Mouse (Mus musculus): ENCODE measurements around the gene Xbp1. TPM values are rescaled to one million over a fixed set of nuclear protein-coding genes. Genes with fewer than 3 reads are reported as not detected.

Gene Xbp1
- polyA plus RNA-seq, 1 experiment: 52.1 TPM

- 57% methylated on average over 10 of the region's 10 CpGs for WGBS
- no peaks in the 10 kb centered on the region; the same call in 1 of the 2 replicates for H3K4me1 ChIP-seq (ENCODE audit: control insufficient read depth, insufficient read depth, low read length)
- TF ChIP-seq POLR2A (IDR thresholded peaks at IDR 0.05; ENCODE audit: borderline replicate concordance, control insufficient read depth, low read depth, low read length): no peak
- TF ChIP-seq CTCF (IDR thresholded peaks at IDR 0.05; ENCODE audit: control insufficient read depth, insufficient read depth, low read length): no peak
- H3K4me3 ChIP-seq (replicated peaks; ENCODE audit: control insufficient read depth, low read depth, low read length): no peak overlapping the region
- peak overlapping the region; percentile 27; the same call in 1 of the 2 replicates for H3K27ac ChIP-seq (ENCODE audit: control insufficient read depth, insufficient read depth, low read depth, low read length, poor library complexity)
These were observed 29.3 kb upstream of the Xbp1 start for GRCm38 (mm10) chr11:5490989-5491656.

GRCm38 (mm10) chr11:5491912-5492311 is 28.5 kb upstream of the Xbp1 start:
- Histone ChIP-seq H3K4me3 (replicated peaks; ENCODE audit: control insufficient read depth, low read depth, low read length) (no peak overlapping the region), H3K4me1 (ENCODE audit: control insufficient read depth, insufficient read depth, low read length) (no peaks in the 10 kb centered on the region; the same call in 1 of the 2 replicates), H3K27ac (ENCODE audit: control insufficient read depth, insufficient read depth, low read depth, low read length, poor library complexity) (no peak overlapping the region)
- TF ChIP-seq POLR2A (IDR thresholded peaks at IDR 0.05; ENCODE audit: borderline replicate concordance, control insufficient read depth, low read depth, low read length) (no peak), CTCF (IDR thresholded peaks at IDR 0.05; ENCODE audit: control insufficient read depth, insufficient read depth, low read length) (no peak)
- WGBS: 70% methylated on average over 7 of the region's 7 CpGs

GRCm38 (mm10) chr11:5493869-5494268 is 26.6 kb upstream of the Xbp1 start:
- TF ChIP-seq POLR2A (IDR thresholded peaks at IDR 0.05; ENCODE audit: borderline replicate concordance, control insufficient read depth, low read depth, low read length): no peak
- no peak for TF ChIP-seq CTCF (IDR thresholded peaks at IDR 0.05; ENCODE audit: control insufficient read depth, insufficient read depth, low read length)
- WGBS: 75% methylated on average over 2 of the region's 2 CpGs
- peaks cover under 1% of the 10 kb centered on the region; the same call in 1 of the 2 replicates for H3K4me1 ChIP-seq (ENCODE audit: control insufficient read depth, insufficient read depth, low read length)
- no peak overlapping the region for H3K4me3 ChIP-seq (replicated peaks; ENCODE audit: control insufficient read depth, low read depth, low read length)
- H3K27ac ChIP-seq (ENCODE audit: control insufficient read depth, insufficient read depth, low read depth, low read length, poor library complexity): no peak overlapping the region

GRCm38 (mm10) chr11:5495286-5495832 is 25.1 kb upstream of the Xbp1 start:
- WGBS: 87% methylated on average over 12 of the region's 12 CpGs
- TF ChIP-seq CTCF (IDR thresholded peaks at IDR 0.05; ENCODE audit: control insufficient read depth, insufficient read depth, low read length): no peak
- no peak for TF ChIP-seq POLR2A (IDR thresholded peaks at IDR 0.05; ENCODE audit: borderline replicate concordance, control insufficient read depth, low read depth, low read length)
- H3K4me1 ChIP-seq (ENCODE audit: control insufficient read depth, insufficient read depth, low read length): peaks cover 3% of the 10 kb centered on the region
- H3K4me3 ChIP-seq (replicated peaks; ENCODE audit: control insufficient read depth, low read depth, low read length): no peak overlapping the region
- H3K27ac ChIP-seq (ENCODE audit: control insufficient read depth, insufficient read depth, low read depth, low read length, poor library complexity): no peak overlapping the region

GRCm38 (mm10) chr11:5495906-5496305 is 24.6 kb upstream of the Xbp1 start:
- no peak overlapping the region for H3K27ac ChIP-seq (ENCODE audit: control insufficient read depth, insufficient read depth, low read depth, low read length, poor library complexity)
- WGBS: 86% methylated on average over 5 of the region's 5 CpGs
- no peak overlapping the region for H3K4me3 ChIP-seq (replicated peaks; ENCODE audit: control insufficient read depth, low read depth, low read length)
- peaks cover 6% of the 10 kb centered on the region for H3K4me1 ChIP-seq (ENCODE audit: control insufficient read depth, insufficient read depth, low read length)
- TF ChIP-seq POLR2A (IDR thresholded peaks at IDR 0.05; ENCODE audit: borderline replicate concordance, control insufficient read depth, low read depth, low read length) (no peak), CTCF (IDR thresholded peaks at IDR 0.05; ENCODE audit: control insufficient read depth, insufficient read depth, low read length) (no peak)

GRCm38 (mm10) chr11:5496559-5497248 is 23.8 kb upstream of the Xbp1 start:
- WGBS: 89% methylated on average over 13 of the region's 13 CpGs
- no peak overlapping the region for H3K27ac ChIP-seq (ENCODE audit: control insufficient read depth, insufficient read depth, low read depth, low read length, poor library complexity)
- H3K4me1 ChIP-seq (ENCODE audit: control insufficient read depth, insufficient read depth, low read length): peaks cover 6% of the 10 kb centered on the region
- TF ChIP-seq POLR2A (IDR thresholded peaks at IDR 0.05; ENCODE audit: borderline replicate concordance, control insufficient read depth, low read depth, low read length): no peak
- 0 out of 2 replicates have a peak, but pooled peaks have one; percentile 19 for TF ChIP-seq CTCF (IDR thresholded peaks at IDR 0.05; ENCODE audit: control insufficient read depth, insufficient read depth, low read length)
- H3K4me3 ChIP-seq (replicated peaks; ENCODE audit: control insufficient read depth, low read depth, low read length): no peak overlapping the region

GRCm38 (mm10) chr11:5498422-5498821 is 22.0 kb upstream of the Xbp1 start:
- Histone ChIP-seq H3K4me3 (replicated peaks; ENCODE audit: control insufficient read depth, low read depth, low read length) (no peak overlapping the region), H3K4me1 (ENCODE audit: control insufficient read depth, insufficient read depth, low read length) (peaks cover 8% of the 10 kb centered on the region), H3K27ac (ENCODE audit: control insufficient read depth, insufficient read depth, low read depth, low read length, poor library complexity) (no peak overlapping the region; the same call in 1 of the 2 replicates)
- WGBS: 87% methylated on average over 9 of the region's 9 CpGs
- no peak for TF ChIP-seq POLR2A (IDR thresholded peaks at IDR 0.05; ENCODE audit: borderline replicate concordance, control insufficient read depth, low read depth, low read length)
- TF ChIP-seq CTCF (IDR thresholded peaks at IDR 0.05; ENCODE audit: control insufficient read depth, insufficient read depth, low read length): no peak
